ENCODE assay signal across 31 mouse cellular contexts in the genomic region with DNA sequence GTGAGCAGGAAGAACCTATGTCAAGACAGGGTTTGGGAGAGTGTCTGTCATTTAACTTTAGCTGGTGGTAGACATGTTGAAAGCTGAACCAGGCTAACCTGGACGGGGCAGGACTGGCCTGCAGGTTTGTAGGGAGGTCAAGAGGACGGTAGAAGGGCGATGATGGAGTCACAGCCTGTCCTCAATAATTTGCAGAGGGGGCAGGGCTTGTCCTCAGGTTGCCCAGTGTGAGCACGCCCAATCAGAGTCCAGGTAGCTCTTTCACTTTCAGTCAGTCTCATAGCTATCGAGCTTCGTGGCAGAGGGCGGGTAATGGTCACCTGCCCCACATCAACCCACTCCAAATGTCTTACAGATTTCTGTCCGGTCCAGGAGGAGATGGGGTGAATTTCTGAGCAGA.
A peak's percentile ranks its signal among the peaks of the same experiment; 100 is the strongest.
DNase-seq lines count a peak whose midpoint lies in the region; ATAC-seq and TF ChIP-seq lines count a peak whose summit lies in the region.
"Had no signal": no experiment of that assay in that cellular context is flagged by ENCODE, and none has a peak within 500 bp of the region (broad histone marks: within the 10 kb centered on the region; RNA-seq: fewer than 3 reads in every experiment).

No protein-coding gene starts in this region.

- 33% methylated on average over 8 of the region's 8 CpGs for WGBS in liver, adult 2 months
- 73% methylated on average over 8 of the region's 8 CpGs for WGBS in liver, embryonic 11.5 days
- 52% methylated on average over 8 of the region's 8 CpGs for WGBS in liver, embryonic 16.5 days (ENCODE audit: insufficient replicate concordance)
- 90% methylated on average over 8 of the region's 8 CpGs for WGBS in forebrain, embryonic 10.5 days

- no peaks in the 10 kb centered on the region for H3K36me3 ChIP-seq in liver, adult 2 months (ENCODE audit: control insufficient read depth, insufficient read depth, low read length)
- no peaks in the 10 kb centered on the region for H3K36me3 ChIP-seq in liver, embryonic 11.5 days (ENCODE audit: control insufficient read depth, insufficient read depth, low read length)
- no peaks in the 10 kb centered on the region for H3K36me3 ChIP-seq in CH12.LX (replicated peaks in 1 of 2; ENCODE audit: control insufficient read depth in 1 of 2, insufficient read depth in 1 of 2, low read length in 1 of 2)
- no peaks in the 10 kb centered on the region for H3K36me3 ChIP-seq in liver, embryonic 16.5 days (ENCODE audit: control insufficient read depth, insufficient read depth)
- H3K36me3 ChIP-seq in forebrain, embryonic 10.5 days (replicated peaks) = no peaks in the 10 kb centered on the region
- H3K36me3 ChIP-seq: embryonic facial prominence, embryonic 10.5 days; embryonic facial prominence, embryonic 13.5 days; G1E; heart, embryonic 12.5 days; heart, embryonic 15.5 days had no signal

- in situ Hi-C loops in CH12.LX (cut with MboI; ENCODE audit: low pct_ligation_motif_present, low pct_unique_long_range_greater_than_20kb, low sequenced_read_pairs) = no loop called here

- no peak overlapping the region for H3K4me2 ChIP-seq in liver, embryonic 11.5 days
- peak overlapping the region; percentile 17; the same call in 1 of the 2 replicates for H3K4me2 ChIP-seq in CH12.LX (ENCODE audit: insufficient read depth, low read depth, poor library complexity, severe bottlenecking)
- H3K4me2 ChIP-seq in liver, embryonic 16.5 days (ENCODE audit: low read depth, low read length) = no peak overlapping the region
- H3K4me2 ChIP-seq: embryonic facial prominence, embryonic 13.5 days; forebrain, embryonic 13.5 days; heart, embryonic 12.5 days; heart, embryonic 15.5 days; hindbrain, embryonic 14.5 days had no signal

- dilution Hi-C loops in CH12.LX (cut with MboI; ENCODE audit: extremely low pct_ligation_motif_present, extremely low pct_unique_long_range_greater_than_20kb, low sequenced_read_pairs) = no loop called here

- DNase-seq in liver, adult 2 months (ENCODE audit: extremely low read depth, low read depth, low spot score) = peak; percentile 92
- DNase-seq in liver, embryonic 11.5 days (ENCODE audit: low spot score) = no peak
- DNase-seq in A20 (ENCODE audit: low read depth, low spot score) (peak; percentile 23), CH12.LX (ENCODE audit: extremely low read depth) (no peak)
- DNase-seq in thymus, adult 18-20 months = no peak
- no peak for DNase-seq in forebrain, embryonic 10.5 days (ENCODE audit: extremely low spot score, low spot score)
- DNase-seq in urinary bladder, postnatal 25 days (ENCODE audit: low spot score) = no peak
- DNase-seq: adrenal gland, adult 2 months; adrenal gland, postnatal 14 days; cerebellum, adult 11 months; cerebellum, adult 2 months; cerebellum, adult 9-11 months; cerebellum, postnatal 36 days; embryo, embryonic 11 days; forebrain, postnatal 0 days; gastrocnemius, adult 2 months; gastrocnemius, postnatal 14 days; heart, adult 11 months; heart, postnatal 10 days; heart, postnatal 4 days had no signal

- H3K4me3 ChIP-seq in liver, adult 2 months (ENCODE audit: insufficient read depth, low read depth, low read length) = no peak overlapping the region
- no peak overlapping the region for H3K4me3 ChIP-seq in liver, embryonic 11.5 days (ENCODE audit: low read depth, low read length)
- H3K4me3 ChIP-seq in CH12.LX (replicated peaks in 1 of 3; ENCODE audit: low read depth in 2 of 3, low read length in 2 of 3, poor library complexity in 1 of 3) = no peak overlapping the region
- H3K4me3 ChIP-seq in liver, embryonic 16.5 days (ENCODE audit: low read depth, low read length) = no peak overlapping the region
- no peak overlapping the region for H3K4me3 ChIP-seq in forebrain, embryonic 10.5 days
- H3K4me3 ChIP-seq: embryonic facial prominence, embryonic 10.5 days; embryonic facial prominence, embryonic 13.5 days; erythroblast, embryonic 14.5 days; forebrain, embryonic 13.5 days; gastrocnemius, adult 2 months; heart, embryonic 12.5 days; heart, embryonic 15.5 days had no signal

- no peaks in the 10 kb centered on the region for H3K27me3 ChIP-seq in liver, adult 2 months (ENCODE audit: control insufficient read depth, insufficient read depth, low read length)
- H3K27me3 ChIP-seq in liver, embryonic 11.5 days (replicated peaks; ENCODE audit: control insufficient read depth, insufficient read depth, low read length) = no peaks in the 10 kb centered on the region
- peaks cover 96% of the 10 kb centered on the region for H3K27me3 ChIP-seq in CH12.LX (replicated peaks)
- H3K27me3 ChIP-seq in liver, embryonic 16.5 days (ENCODE audit: control insufficient read depth, insufficient read depth, low read depth, low read length) = no peaks in the 10 kb centered on the region
- H3K27me3 ChIP-seq in forebrain, embryonic 10.5 days (ENCODE audit: poor library complexity, severe bottlenecking) = peaks cover 28% of the 10 kb centered on the region
- H3K27me3 ChIP-seq: embryonic facial prominence, embryonic 13.5 days; forebrain, embryonic 13.5 days; Patski had no signal

- TF ChIP-seq EP300 in CH12.LX (IDR thresholded peaks at IDR 0.05; ENCODE audit: low read length) = no peak

- H3K9me3 ChIP-seq in liver, embryonic 11.5 days (ENCODE audit: control insufficient read depth, low read length) = no peaks in the 10 kb centered on the region
- H3K9me3 ChIP-seq in CH12.LX (replicated peaks; ENCODE audit: low read length) = peaks cover 16% of the 10 kb centered on the region
- H3K9me3 ChIP-seq in liver, embryonic 16.5 days (replicated peaks; ENCODE audit: control insufficient read depth, low read length) = no peaks in the 10 kb centered on the region
- no peaks in the 10 kb centered on the region for H3K9me3 ChIP-seq in forebrain, embryonic 10.5 days
- H3K9me3 ChIP-seq: embryonic facial prominence, embryonic 10.5 days; embryonic facial prominence, embryonic 13.5 days; forebrain, embryonic 13.5 days; G1E; heart, embryonic 12.5 days; heart, embryonic 15.5 days had no signal

- TF ChIP-seq POLR2A in liver, adult 2 months (IDR thresholded peaks at IDR 0.05; ENCODE audit: extremely low read depth, insufficient read depth, low read length) = no peak
- TF ChIP-seq POLR2A in CH12.LX (IDR thresholded peaks at IDR 0.05; ENCODE audit: low read depth, low read length) = no peak

- no peak overlapping the region for H3K27ac ChIP-seq in liver, adult 2 months (replicated peaks; ENCODE audit: insufficient read depth, low read depth, low read length)
- H3K27ac ChIP-seq in liver, embryonic 11.5 days (ENCODE audit: low read depth, low read length) = no peak overlapping the region
- no peak overlapping the region for H3K27ac ChIP-seq in CH12.LX (ENCODE audit: insufficient read depth, low read depth)
- no peak overlapping the region for H3K27ac ChIP-seq in liver, embryonic 16.5 days (ENCODE audit: low read length)
- H3K27ac ChIP-seq in forebrain, embryonic 10.5 days = no peak overlapping the region
- H3K27ac ChIP-seq: embryonic facial prominence, embryonic 10.5 days; embryonic facial prominence, embryonic 13.5 days; forebrain, embryonic 13.5 days; gastrocnemius, adult 2 months; heart, embryonic 15.5 days; hindbrain, embryonic 14.5 days; hindbrain, postnatal 0 days had no signal

- TF ChIP-seq CTCF in liver, adult 2 months (IDR thresholded peaks at IDR 0.05; ENCODE audit: low read depth, low read length) = no peak
- TF ChIP-seq CTCF in CH12.LX (conservative IDR thresholded peaks at IDR 0.05 in 1 of 2, IDR thresholded peaks at IDR 0.05 in 1 of 2; ENCODE audit: low read depth in 2 of 2, low read length in 2 of 2) = no peak

- TF ChIP-seq RAD21 in CH12.LX (IDR thresholded peaks at IDR 0.05; ENCODE audit: low read depth, low read length) = no peak

- no peak for ATAC-seq in liver, embryonic 11.5 days (replicated peaks; ENCODE audit: low FRiP score)
- peak; percentile 74 for ATAC-seq in liver, embryonic 16.5 days (ENCODE audit: low read depth)
- ATAC-seq: forebrain, embryonic 13.5 days; forebrain, postnatal 0 days; hindbrain, postnatal 0 days; Patski had no signal

- peaks cover under 1% of the 10 kb centered on the region; the same call in 1 of the 2 replicates for H3K4me1 ChIP-seq in liver, adult 2 months (ENCODE audit: control insufficient read depth, insufficient read depth, low read length)
- H3K4me1 ChIP-seq in liver, embryonic 11.5 days (replicated peaks; ENCODE audit: control insufficient read depth, insufficient read depth, low read length) = 0 out of 2 replicates have a peak, but pooled peaks cover 4% of the 10 kb centered on the region
- H3K4me1 ChIP-seq in CH12.LX (ENCODE audit: control insufficient read depth in 1 of 2, insufficient read depth in 2 of 2) = peaks cover 8 to 12% of the 10 kb centered on the region in 2 experiments
- no peaks in the 10 kb centered on the region for H3K4me1 ChIP-seq in liver, embryonic 16.5 days (ENCODE audit: control insufficient read depth, low read depth, low read length)
- H3K4me1 ChIP-seq in forebrain, embryonic 10.5 days = peaks cover 26% of the 10 kb centered on the region

- H3K79me2 ChIP-seq in liver, adult 2 months (ENCODE audit: control insufficient read depth, insufficient read depth, low read length) = no peaks in the 10 kb centered on the region
- no peaks in the 10 kb centered on the region for H3K79me2 ChIP-seq in CH12.LX (replicated peaks; ENCODE audit: control insufficient read depth, extremely low read depth, insufficient read depth, poor library complexity, severe bottlenecking)

- no peak overlapping the region for H3K9ac ChIP-seq in liver, adult 2 months (ENCODE audit: low read depth, low read length)
- no peak overlapping the region for H3K9ac ChIP-seq in liver, embryonic 11.5 days (ENCODE audit: low read depth, low read length)
- no peak overlapping the region for H3K9ac ChIP-seq in CH12.LX (ENCODE audit: insufficient read depth, low read depth)
- no peak overlapping the region for H3K9ac ChIP-seq in liver, embryonic 16.5 days (ENCODE audit: low read depth, low read length)
- H3K9ac ChIP-seq: embryonic facial prominence, embryonic 13.5 days; forebrain, embryonic 13.5 days; forebrain, postnatal 0 days; heart, embryonic 12.5 days; heart, embryonic 15.5 days; hindbrain, embryonic 14.5 days had no signal

TF ChIP-seq in CH12.LX, 34 proteins besides CTCF, POLR2A, EP300 and RAD21:
- TF ChIP-seq ETS1 (conservative IDR thresholded peaks at IDR 0.05; ENCODE audit: low read depth, low read length) (no peak), USF2 (conservative IDR thresholded peaks at IDR 0.05; ENCODE audit: low read depth, low read length) (no peak), UBTF (IDR thresholded peaks at IDR 0.05; ENCODE audit: low read depth, low read length) (no peak), RCOR1 (conservative IDR thresholded peaks at IDR 0.05; ENCODE audit: low read depth, low read length) (no peak), CHD2 (IDR thresholded peaks at IDR 0.05; ENCODE audit: low read length) (no peak), ZNF384 (IDR thresholded peaks at IDR 0.05; ENCODE audit: low read depth, low read length) (no peak), CHD1 (IDR thresholded peaks at IDR 0.05; ENCODE audit: low read depth, low read length) (no peak), ZC3H11A (IDR thresholded peaks at IDR 0.05; ENCODE audit: low read depth, low read length) (no peak)

Comparison
In these comparisons a context has a peak if more than half of its experiments do, and no peak if none do; other contexts are left out.
1. DNase-seq: peak in liver, adult 2 months (single experiment) and A20 (single experiment); none in liver, embryonic 11.5 days (single experiment), CH12.LX (single experiment), thymus, adult 18-20 months (0 of 2), forebrain, embryonic 10.5 days (single experiment) and urinary bladder, postnatal 25 days (single experiment).